Mouse (Mus musculus) layer of hippocampus, adult 9-10 months (tissue): ENCODE results near the gene Trim33.

Experiments used
- DNase-seq: peaks from one replicate; pipeline ENCODE4 v3.0.0; 2022; ENCODE audit warnings: low spot score

Trim33 gene

GRCm38 (mm10) chr3:103361150-103361549, 82.1 kb downstream of the Trim33 start:
- no peak for DNase-seq

- DNase-seq = no peak
These were observed 85.3 kb downstream of the Trim33 start for GRCm38 (mm10) chr3:103364182-103364945.

GRCm38 (mm10) chr3:103367176-103367970, 88.3 kb downstream of the Trim33 start:
- DNase-seq = no peak

- no peak for DNase-seq
These were observed 89.6 kb downstream of the Trim33 start for GRCm38 (mm10) chr3:103368731-103369130.

- DNase-seq = no peak
These were observed 94.9 kb downstream of the Trim33 start for GRCm38 (mm10) chr3:103374028-103374427.

GRCm38 (mm10) chr3:103375181-103375855, 96.2 kb downstream of the Trim33 start:
- DNase-seq = no peak

GRCm38 (mm10) chr3:103378018-103378417, 98.9 kb downstream of the Trim33 start:
- DNase-seq = no peak

- no peak for DNase-seq
These were observed 100.3 kb downstream of the Trim33 start for GRCm38 (mm10) chr3:103379371-103379770.

GRCm38 (mm10) chr3:103380814-103381213, 101.7 kb downstream of the Trim33 start:
- DNase-seq = no peak

- DNase-seq = no peak
These were observed 102.3 kb downstream of the Trim33 start for GRCm38 (mm10) chr3:103381441-103381840.

GRCm38 (mm10) chr3:103382872-103383567, 103.9 kb downstream of the Trim33 start:
- DNase-seq = peak; percentile 82

- DNase-seq = no peak
These were observed 105.4 kb downstream of the Trim33 start for GRCm38 (mm10) chr3:103384486-103384885.

- no peak for DNase-seq
These were observed 105.9 kb downstream of the Trim33 start for GRCm38 (mm10) chr3:103384949-103385348.

GRCm38 (mm10) chr3:103385383-103386291, 106.5 kb downstream of the Trim33 start:
- no peak for DNase-seq

GRCm38 (mm10) chr3:103386292-103387031, 107.4 kb downstream of the Trim33 start:
- DNase-seq = no peak

- no peak for DNase-seq
These were observed 113.6 kb downstream of the Trim33 start for GRCm38 (mm10) chr3:103392613-103393258.

GRCm38 (mm10) chr3:103393283-103394060, 114.4 kb downstream of the Trim33 start:
- no peak for DNase-seq

- no peak for DNase-seq
These were observed 115.0 kb downstream of the Trim33 start for GRCm38 (mm10) chr3:103394121-103394520.

GRCm38 (mm10) chr3:103397523-103397922, 118.4 kb downstream of the Trim33 start:
- no peak for DNase-seq
